Mouse (Mus musculus): ENCODE measurements around the gene Bicd2. TPM values are rescaled to one million over a fixed set of nuclear protein-coding genes. Genes with fewer than 3 reads are reported as not detected.
A peak's percentile ranks its signal among the peaks of the same experiment; 100 is the strongest.

The Bicd2 gene
- polyA plus RNA-seq, 1 experiment from 2014 or later: 32.5 TPM

DNA sequence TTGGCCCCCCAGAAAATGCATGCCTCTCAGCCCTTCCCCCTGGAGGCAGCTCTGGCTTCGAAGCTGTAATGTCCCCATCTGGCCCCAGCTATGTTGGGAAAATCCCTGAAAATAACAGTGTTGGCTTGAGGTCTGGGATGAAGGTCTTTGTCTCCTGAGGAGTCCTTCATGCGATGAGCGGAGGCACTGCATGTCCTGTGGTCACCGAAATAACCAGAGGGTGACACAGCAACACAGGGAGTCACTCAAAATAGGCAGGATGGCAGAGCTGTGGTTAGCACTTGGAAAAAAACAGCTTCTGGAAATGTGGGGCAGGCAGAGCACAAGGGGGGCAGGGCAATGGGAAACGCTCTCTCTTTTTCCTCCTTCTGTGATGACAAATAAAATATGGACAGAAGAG lies 19.2 kb upstream of the Bicd2 start:
- ATAC-seq (no peak), DNase-seq (ENCODE audit: low spot score) (no peak)
- H3K27me3 ChIP-seq (replicated peaks; ENCODE audit: insufficient read depth, low read length): no peaks in the 10 kb centered on the region
- H3K9ac ChIP-seq (replicated peaks; ENCODE audit: low read depth): no peak overlapping the region
- no peaks in the 10 kb centered on the region for H3K36me3 ChIP-seq (ENCODE audit: insufficient read depth, low read length)
- H3K9me3 ChIP-seq (ENCODE audit: low read length): no peaks in the 10 kb centered on the region
- H3K4me2 ChIP-seq (replicated peaks; ENCODE audit: low read depth, low read length): no peak overlapping the region
- no peak overlapping the region for H3K27ac ChIP-seq (ENCODE audit: low read length)
- no peak overlapping the region for H3K4me3 ChIP-seq (ENCODE audit: low read depth, low read length)
- WGBS: 77% methylated on average over 5 of the region's 5 CpGs
- no peak for TF ChIP-seq CTCF (IDR thresholded peaks at IDR 0.05)
- no peak for TF ChIP-seq EP300 (IDR thresholded peaks at IDR 0.05)
- no peaks in the 10 kb centered on the region; the same call in 1 of the 2 replicates for H3K4me1 ChIP-seq (ENCODE audit: insufficient read depth, low read depth, low read length)

DNA sequence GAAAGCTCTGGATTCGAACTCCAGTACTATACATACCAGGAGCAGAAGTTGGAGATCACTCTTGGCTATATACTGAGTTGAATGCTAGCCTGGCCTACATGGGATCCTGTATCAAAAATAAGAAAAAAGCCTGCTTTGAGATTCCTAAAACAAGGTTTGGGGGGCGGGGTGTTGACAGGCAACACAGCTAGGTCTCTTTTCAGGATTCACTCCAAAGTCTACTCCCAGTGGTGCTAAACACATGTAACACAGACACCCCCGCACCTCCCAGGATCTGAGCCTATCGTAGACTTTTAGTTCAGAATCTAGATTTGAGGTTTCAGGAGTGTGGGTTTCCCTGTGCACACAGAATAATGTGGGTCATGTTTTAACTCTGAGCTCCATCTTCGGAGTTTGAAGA lies 18.6 kb upstream of the Bicd2 start:
- H3K4me2 ChIP-seq (replicated peaks; ENCODE audit: low read depth, low read length): no peak overlapping the region
- ATAC-seq (no peak), DNase-seq (ENCODE audit: low spot score) (no peak)
- H3K36me3 ChIP-seq (ENCODE audit: insufficient read depth, low read length): no peaks in the 10 kb centered on the region
- H3K27me3 ChIP-seq (replicated peaks; ENCODE audit: insufficient read depth, low read length): no peaks in the 10 kb centered on the region
- TF ChIP-seq EP300 (IDR thresholded peaks at IDR 0.05) (no peak), CTCF (IDR thresholded peaks at IDR 0.05) (no peak)
- no peak overlapping the region for H3K27ac ChIP-seq (ENCODE audit: low read length)
- H3K4me1 ChIP-seq (ENCODE audit: insufficient read depth, low read depth, low read length): no peaks in the 10 kb centered on the region; the same call in 1 of the 2 replicates
- 91% methylated on average over 5 of the region's 5 CpGs for WGBS
- no peaks in the 10 kb centered on the region for H3K9me3 ChIP-seq (ENCODE audit: low read length)
- no peak overlapping the region for H3K9ac ChIP-seq (replicated peaks; ENCODE audit: low read depth)
- no peak overlapping the region for H3K4me3 ChIP-seq (ENCODE audit: low read depth, low read length)

DNA sequence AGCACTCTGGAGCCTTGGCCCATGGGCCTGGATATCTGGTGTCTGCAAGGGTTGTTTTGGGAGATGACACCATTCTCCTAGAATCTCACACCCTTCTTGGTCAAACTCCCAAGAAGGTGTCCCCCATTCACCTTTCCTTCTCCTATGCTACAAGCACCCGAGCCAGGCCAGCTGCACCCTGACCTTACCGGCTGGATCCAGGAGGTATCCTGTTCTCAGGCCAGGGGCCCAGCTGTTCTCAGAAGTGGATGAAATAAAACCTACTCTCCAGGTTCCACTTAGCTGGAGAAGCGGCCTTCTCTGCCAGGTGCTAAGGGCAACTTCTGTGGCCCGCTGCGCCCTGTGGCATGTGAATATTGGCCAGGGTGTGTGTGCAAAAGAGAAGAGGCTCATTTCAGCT lies 16.5 kb upstream of the Bicd2 start:
- H3K9ac ChIP-seq (replicated peaks; ENCODE audit: low read depth): no peak overlapping the region
- no peak for ATAC-seq

DNA sequence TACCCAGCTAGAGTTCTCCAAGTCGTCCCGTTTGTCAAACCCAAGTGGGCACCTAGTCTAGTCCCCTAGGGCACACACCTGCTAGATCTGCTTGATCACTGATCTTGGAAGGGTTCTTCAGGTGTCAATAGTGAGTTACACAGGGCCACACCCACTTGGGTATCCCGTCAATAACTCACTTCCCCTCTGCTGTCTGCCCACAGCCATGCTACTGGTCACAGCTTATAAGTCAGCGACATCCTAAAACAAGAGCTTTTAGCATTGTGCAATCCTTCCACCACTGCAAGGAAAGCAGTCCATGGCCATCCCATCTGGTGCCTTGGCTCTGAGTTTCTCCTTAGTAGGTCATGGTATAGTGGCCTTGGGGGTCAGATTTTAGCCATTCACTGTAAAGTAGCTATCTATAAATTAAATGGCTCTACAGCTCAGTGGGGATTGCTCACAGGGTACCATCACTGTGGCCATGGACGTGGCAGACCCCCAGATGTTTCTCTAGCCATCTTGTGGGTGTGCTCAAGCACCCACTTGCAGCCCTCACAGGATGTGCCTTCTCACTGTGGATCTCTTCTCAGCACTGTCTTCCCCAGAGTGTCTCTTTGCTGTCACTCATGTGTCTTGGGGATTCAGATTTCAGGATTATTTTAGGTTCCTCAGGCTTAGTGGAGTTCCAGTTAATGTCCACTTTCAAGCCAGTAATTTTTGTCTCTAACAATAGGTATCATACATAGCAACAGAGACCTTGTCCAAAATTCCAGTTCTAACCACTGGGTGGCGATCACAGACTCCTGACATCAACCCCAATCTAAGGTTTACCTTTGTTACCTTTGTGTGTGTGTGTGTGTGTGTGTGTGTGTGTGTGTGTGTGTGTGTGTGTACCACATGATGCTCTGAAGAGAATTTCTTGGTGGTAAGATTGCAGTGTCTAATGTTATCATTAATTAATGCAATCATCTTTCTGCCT lies 14.9 kb upstream of the Bicd2 start:
- H3K27me3 ChIP-seq (replicated peaks; ENCODE audit: insufficient read depth, low read length): no peaks in the 10 kb centered on the region
- H3K9ac ChIP-seq (replicated peaks; ENCODE audit: low read depth): no peak overlapping the region
- TF ChIP-seq EP300 (IDR thresholded peaks at IDR 0.05): no peak
- peak; percentile 80 for TF ChIP-seq CTCF (IDR thresholded peaks at IDR 0.05)
- no peak overlapping the region for H3K4me3 ChIP-seq (ENCODE audit: low read depth, low read length)
- no peaks in the 10 kb centered on the region for H3K9me3 ChIP-seq (ENCODE audit: low read length)
- H3K4me1 ChIP-seq (ENCODE audit: insufficient read depth, low read depth, low read length): no peaks in the 10 kb centered on the region
- no peak overlapping the region for H3K27ac ChIP-seq (ENCODE audit: low read length)
- no peak overlapping the region for H3K4me2 ChIP-seq (replicated peaks; ENCODE audit: low read depth, low read length)
- no peaks in the 10 kb centered on the region for H3K36me3 ChIP-seq (ENCODE audit: insufficient read depth, low read length)
- 0 out of 2 replicates have a peak, but pooled peaks have one; percentile 16 for ATAC-seq
- WGBS: 52% methylated on average over 6 of the region's 6 CpGs
- peak; percentile 54 for DNase-seq (ENCODE audit: low spot score)

More for the DNA sequence above, 16.5 kb upstream of the Bicd2 start:
- Histone ChIP-seq H3K4me2 (replicated peaks; ENCODE audit: low read depth, low read length) (no peak overlapping the region), H3K4me1 (ENCODE audit: insufficient read depth, low read depth, low read length) (no peaks in the 10 kb centered on the region), H3K36me3 (ENCODE audit: insufficient read depth, low read length) (no peaks in the 10 kb centered on the region), H3K27me3 (replicated peaks; ENCODE audit: insufficient read depth, low read length) (no peaks in the 10 kb centered on the region), H3K9me3 (ENCODE audit: low read length) (no peaks in the 10 kb centered on the region), H3K4me3 (ENCODE audit: low read depth, low read length) (no peak overlapping the region), H3K27ac (ENCODE audit: low read length) (no peak overlapping the region)
- TF ChIP-seq CTCF (IDR thresholded peaks at IDR 0.05): no peak
- no peak for TF ChIP-seq EP300 (IDR thresholded peaks at IDR 0.05)
- 67% methylated on average over 5 of the region's 5 CpGs for WGBS
- no peak for DNase-seq (ENCODE audit: low spot score)

DNA sequence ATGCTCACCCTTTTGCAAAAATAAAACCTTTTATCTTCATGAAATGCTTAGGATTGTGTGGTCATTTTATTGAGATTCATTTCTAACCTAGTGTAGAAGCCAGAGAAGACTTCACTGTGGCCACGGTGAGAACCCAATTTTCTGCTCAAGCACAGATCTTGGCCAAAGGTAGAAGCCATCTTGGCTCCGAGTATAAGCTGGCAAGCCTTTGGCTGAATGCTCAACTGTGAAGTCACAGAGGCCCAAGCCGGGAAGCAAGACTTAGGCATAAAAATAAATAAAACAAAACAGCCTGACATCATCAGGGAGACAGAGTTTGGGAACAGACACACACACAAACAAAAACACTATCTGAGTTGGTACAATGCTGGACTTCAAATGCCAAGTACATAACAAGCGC lies 13.3 kb upstream of the Bicd2 start:
- Histone ChIP-seq H3K27ac (ENCODE audit: low read length) (no peak overlapping the region), H3K4me2 (replicated peaks; ENCODE audit: low read depth, low read length) (no peak overlapping the region), H3K9ac (replicated peaks; ENCODE audit: low read depth) (no peak overlapping the region), H3K36me3 (ENCODE audit: insufficient read depth, low read length) (no peaks in the 10 kb centered on the region), H3K4me3 (ENCODE audit: low read depth, low read length) (no peak overlapping the region), H3K27me3 (replicated peaks; ENCODE audit: insufficient read depth, low read length) (no peaks in the 10 kb centered on the region), H3K4me1 (ENCODE audit: insufficient read depth, low read depth, low read length) (no peaks in the 10 kb centered on the region), H3K9me3 (ENCODE audit: low read length) (no peaks in the 10 kb centered on the region)
- no peak for DNase-seq (ENCODE audit: low spot score)
- no peak for ATAC-seq
- 66% methylated on average over 4 of the region's 4 CpGs for WGBS
- TF ChIP-seq CTCF (IDR thresholded peaks at IDR 0.05) (no peak), EP300 (IDR thresholded peaks at IDR 0.05) (no peak)

DNA sequence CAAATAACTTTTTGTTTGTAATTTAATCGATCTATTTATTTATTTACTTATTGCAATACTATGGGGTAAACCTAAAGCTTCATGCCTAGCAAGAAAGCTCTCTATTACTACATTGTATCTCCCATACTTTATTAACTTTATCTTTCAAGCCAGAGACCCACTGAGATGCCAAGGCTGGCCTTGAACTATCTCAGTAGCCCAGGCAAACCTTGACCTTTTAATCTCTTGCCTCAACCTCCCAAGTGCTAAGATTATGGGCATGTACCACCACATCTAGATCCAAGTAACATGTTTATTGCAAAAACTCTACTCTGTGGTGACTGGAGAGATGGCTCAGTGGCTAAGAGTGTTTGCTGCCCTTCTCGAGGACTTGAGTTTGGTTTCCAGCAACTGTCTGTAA lies 8.1 kb upstream of the Bicd2 start:
- 62% methylated on average over 2 of the region's 2 CpGs for WGBS
- no peaks in the 10 kb centered on the region for H3K4me1 ChIP-seq (ENCODE audit: insufficient read depth, low read depth, low read length)
- H3K27ac ChIP-seq (ENCODE audit: low read length): no peak overlapping the region
- no peaks in the 10 kb centered on the region for H3K27me3 ChIP-seq (replicated peaks; ENCODE audit: insufficient read depth, low read length)
- H3K4me3 ChIP-seq (ENCODE audit: low read depth, low read length): no peak overlapping the region
- no peak overlapping the region for H3K4me2 ChIP-seq (replicated peaks; ENCODE audit: low read depth, low read length)
- no peaks in the 10 kb centered on the region for H3K36me3 ChIP-seq (ENCODE audit: insufficient read depth, low read length)
- no peak for ATAC-seq
- no peak overlapping the region for H3K9ac ChIP-seq (replicated peaks; ENCODE audit: low read depth)
- TF ChIP-seq EP300 (IDR thresholded peaks at IDR 0.05): no peak
- TF ChIP-seq CTCF (IDR thresholded peaks at IDR 0.05): no peak
- H3K9me3 ChIP-seq (ENCODE audit: low read length): no peaks in the 10 kb centered on the region
- DNase-seq (ENCODE audit: low spot score): no peak

Measured in lung, postnatal 0 days (tissue).